Mouse (Mus musculus) neural tube, postnatal 0 days (tissue): Measurements from ENCODE around the gene Tmprss15. TPM values are rescaled to one million over a fixed set of nuclear protein-coding genes. Genes with fewer than 3 reads are reported as not detected.

ENCODE experiments used
- polyA plus RNA-seq: library from polyadenylated mRNA; unstranded; fragments of >200 nt; fragmentation: Nextera tagmentation; extraction: Ambion mirVana; gene quantifications from 2 replicates; pipeline ENCODE4 v1.2.1, GENCODE M21; 2015

Tmprss15 gene
- polyA plus RNA-seq, result not detected in 2 replicates

GRCm38 (mm10) chr16:79090997-79091396 is at the start of gene Tmprss15:
Tmprss15 (minus strand) TSS chr16:79091097.

DNA sequence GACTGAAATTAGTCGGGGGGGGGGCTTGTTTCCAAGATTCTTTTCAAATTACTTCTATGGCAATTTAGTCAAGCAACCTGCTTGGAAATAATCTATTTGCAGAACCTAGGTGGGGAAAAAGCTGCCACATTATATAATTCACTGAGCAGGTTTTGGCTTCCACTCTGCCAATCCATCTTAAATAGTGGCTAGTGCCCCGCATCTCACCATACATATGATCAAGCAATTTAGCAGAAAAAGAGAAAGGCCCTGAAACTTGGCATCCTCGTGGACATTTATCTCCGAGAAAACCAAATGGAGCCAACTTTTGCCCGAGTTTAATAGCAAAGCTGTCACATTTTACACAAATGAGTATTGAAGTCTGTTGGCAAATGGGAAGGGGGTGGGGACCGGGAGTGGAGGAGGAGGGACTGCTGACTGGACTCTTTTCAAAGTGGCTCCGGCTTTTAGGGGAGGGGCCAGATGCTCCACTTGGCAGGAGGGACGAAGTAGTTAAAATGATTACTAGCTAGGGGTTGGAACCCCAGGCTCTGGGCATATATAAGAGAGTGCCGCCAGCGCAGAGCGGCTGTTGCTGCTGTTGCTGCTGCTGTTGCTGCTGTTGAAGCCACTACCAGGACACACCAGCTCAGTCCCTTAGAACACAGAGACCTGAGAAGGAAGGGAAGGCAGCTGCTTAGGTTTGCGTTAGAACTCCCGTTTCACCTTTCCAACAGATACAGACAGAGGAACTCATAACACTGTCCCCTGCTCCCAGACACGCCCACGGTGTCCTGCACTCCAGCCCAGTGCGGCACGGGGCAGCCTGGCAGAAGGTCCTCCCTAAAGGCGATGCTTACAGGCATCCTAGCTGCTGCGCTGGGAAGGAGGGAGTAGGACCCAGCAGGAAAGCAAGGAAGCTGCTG is 160.3 kb downstream of the Tmprss15 start, which contains the start of gene Chodl:
Chodl (plus strand) TSS at position 567 of the 905 bp plus-strand sequence.

Other genes starting within 250 kb of the Tmprss15 start
- 70.6 and 77.6 TPM in 2 replicates for gene Chodl, start 160.1 kb downstream of the Tmprss15 start, polyA plus RNA-seq